Mouse (Mus musculus): ENCODE results near the gene Traf5. TPM values are rescaled to one million over a fixed set of nuclear protein-coding genes. Genes with fewer than 3 reads are reported as not detected.

Gene Traf5
- polyA plus RNA-seq, 1 experiment = 10.1 TPM

- no peak for DNase-seq
- peak overlapping the region; percentile 37; the same call in 1 of the 2 replicates for H3K27ac ChIP-seq (ENCODE audit: control insufficient read depth, insufficient read depth, low read length)
- WGBS = 45% methylated on average over 4 of the region's 4 CpGs
- H3K27me3 ChIP-seq (ENCODE audit: control insufficient read depth, insufficient read depth, low read length) = no peaks in the 10 kb centered on the region
- no peaks in the 10 kb centered on the region for H3K36me3 ChIP-seq (ENCODE audit: control insufficient read depth, insufficient read depth, low read length)
- no peaks in the 10 kb centered on the region for H3K4me1 ChIP-seq (replicated peaks; ENCODE audit: control insufficient read depth, insufficient read depth, low read length)
- no peak overlapping the region for H3K4me3 ChIP-seq (ENCODE audit: control insufficient read depth, insufficient read depth, low read length)
- TF ChIP-seq POLR2A (IDR thresholded peaks at IDR 0.05; ENCODE audit: control insufficient read depth, extremely low read depth, insufficient read depth, low read length, poor library complexity) = no peak
- no peak for TF ChIP-seq CTCF (IDR thresholded peaks at IDR 0.05; ENCODE audit: borderline replicate concordance, control insufficient read depth, extremely low read depth, insufficient read depth, low read length, poor library complexity)
These were observed 13.6 kb upstream of the Traf5 start for GRCm38 (mm10) chr1:192105902-192106389.

- Histone ChIP-seq H3K4me3 (ENCODE audit: control insufficient read depth, insufficient read depth, low read length) (no peak overlapping the region), H3K4me1 (replicated peaks; ENCODE audit: control insufficient read depth, insufficient read depth, low read length) (no peaks in the 10 kb centered on the region), H3K36me3 (ENCODE audit: control insufficient read depth, insufficient read depth, low read length) (0 out of 2 replicates have a peak, but pooled peaks cover 6% of the 10 kb centered on the region), H3K27ac (ENCODE audit: control insufficient read depth, insufficient read depth, low read length) (no peak overlapping the region), H3K27me3 (ENCODE audit: control insufficient read depth, insufficient read depth, low read length) (no peaks in the 10 kb centered on the region)
- DNase-seq = no peak
- TF ChIP-seq POLR2A (IDR thresholded peaks at IDR 0.05; ENCODE audit: control insufficient read depth, extremely low read depth, insufficient read depth, low read length, poor library complexity) (no peak), CTCF (IDR thresholded peaks at IDR 0.05; ENCODE audit: borderline replicate concordance, control insufficient read depth, extremely low read depth, insufficient read depth, low read length, poor library complexity) (no peak)
- 99% methylated on average over 9 of the region's 9 CpGs for WGBS
These were observed 11.7 kb upstream of the Traf5 start for GRCm38 (mm10) chr1:192104021-192104420.

- 95% methylated on average over 6 of the region's 6 CpGs for whole genome bisulfite sequencing
- DNase-seq = no peak
- no peak overlapping the region for H3K27ac ChIP-seq (ENCODE audit: control insufficient read depth, insufficient read depth, low read length)
- no peak for TF ChIP-seq CTCF (IDR thresholded peaks at IDR 0.05; ENCODE audit: borderline replicate concordance, control insufficient read depth, extremely low read depth, insufficient read depth, low read length, poor library complexity)
- TF ChIP-seq POLR2A (IDR thresholded peaks at IDR 0.05; ENCODE audit: control insufficient read depth, extremely low read depth, insufficient read depth, low read length, poor library complexity) = no peak
- H3K4me3 ChIP-seq (ENCODE audit: control insufficient read depth, insufficient read depth, low read length) = no peak overlapping the region
- no peaks in the 10 kb centered on the region for H3K4me1 ChIP-seq (replicated peaks; ENCODE audit: control insufficient read depth, insufficient read depth, low read length)
- H3K27me3 ChIP-seq (ENCODE audit: control insufficient read depth, insufficient read depth, low read length) = no peaks in the 10 kb centered on the region
- 0 out of 2 replicates have a peak, but pooled peaks cover 6% of the 10 kb centered on the region for H3K36me3 ChIP-seq (ENCODE audit: control insufficient read depth, insufficient read depth, low read length)
These were observed 10.8 kb upstream of the Traf5 start for GRCm38 (mm10) chr1:192103176-192103575.

GRCm38 (mm10) chr1:192101359-192101758, 9.0 kb upstream of the Traf5 start:
- Histone ChIP-seq H3K27ac (ENCODE audit: control insufficient read depth, insufficient read depth, low read length) (no peak overlapping the region), H3K36me3 (ENCODE audit: control insufficient read depth, insufficient read depth, low read length) (0 out of 2 replicates have a peak, but pooled peaks cover 6% of the 10 kb centered on the region), H3K27me3 (ENCODE audit: control insufficient read depth, insufficient read depth, low read length) (no peaks in the 10 kb centered on the region), H3K4me3 (ENCODE audit: control insufficient read depth, insufficient read depth, low read length) (no peak overlapping the region), H3K4me1 (replicated peaks; ENCODE audit: control insufficient read depth, insufficient read depth, low read length) (no peaks in the 10 kb centered on the region)
- TF ChIP-seq CTCF (IDR thresholded peaks at IDR 0.05; ENCODE audit: borderline replicate concordance, control insufficient read depth, extremely low read depth, insufficient read depth, low read length, poor library complexity) (no peak), POLR2A (IDR thresholded peaks at IDR 0.05; ENCODE audit: control insufficient read depth, extremely low read depth, insufficient read depth, low read length, poor library complexity) (no peak)
- no peak for DNase-seq
- WGBS = 94% methylated on average over 8 of the region's 8 CpGs

- DNase-seq = no peak
- Histone ChIP-seq H3K27me3 (ENCODE audit: control insufficient read depth, insufficient read depth, low read length) (no peaks in the 10 kb centered on the region), H3K36me3 (ENCODE audit: control insufficient read depth, insufficient read depth, low read length) (0 out of 2 replicates have a peak, but pooled peaks cover 6% of the 10 kb centered on the region), H3K4me1 (replicated peaks; ENCODE audit: control insufficient read depth, insufficient read depth, low read length) (no peaks in the 10 kb centered on the region), H3K4me3 (ENCODE audit: control insufficient read depth, insufficient read depth, low read length) (no peak overlapping the region), H3K27ac (ENCODE audit: control insufficient read depth, insufficient read depth, low read length) (no peak overlapping the region)
- 98% methylated on average over 11 of the region's 11 CpGs for WGBS
- TF ChIP-seq POLR2A (IDR thresholded peaks at IDR 0.05; ENCODE audit: control insufficient read depth, extremely low read depth, insufficient read depth, low read length, poor library complexity) (no peak), CTCF (IDR thresholded peaks at IDR 0.05; ENCODE audit: borderline replicate concordance, control insufficient read depth, extremely low read depth, insufficient read depth, low read length, poor library complexity) (no peak)
These were observed 8.4 kb upstream of the Traf5 start for GRCm38 (mm10) chr1:192100742-192101141.

GRCm38 (mm10) chr1:192095626-192096025, 3.3 kb upstream of the Traf5 start:
- no peak overlapping the region for H3K4me3 ChIP-seq (ENCODE audit: control insufficient read depth, insufficient read depth, low read length)
- H3K27ac ChIP-seq (ENCODE audit: control insufficient read depth, insufficient read depth, low read length) = no peak overlapping the region
- TF ChIP-seq CTCF (IDR thresholded peaks at IDR 0.05; ENCODE audit: borderline replicate concordance, control insufficient read depth, extremely low read depth, insufficient read depth, low read length, poor library complexity) = no peak
- no peak for TF ChIP-seq POLR2A (IDR thresholded peaks at IDR 0.05; ENCODE audit: control insufficient read depth, extremely low read depth, insufficient read depth, low read length, poor library complexity)
- H3K4me1 ChIP-seq (replicated peaks; ENCODE audit: control insufficient read depth, insufficient read depth, low read length) = peaks cover 7% of the 10 kb centered on the region
- no peak for DNase-seq
- H3K36me3 ChIP-seq (ENCODE audit: control insufficient read depth, insufficient read depth, low read length) = 0 out of 2 replicates have a peak, but pooled peaks cover 3% of the 10 kb centered on the region
- 92% methylated on average over 5 of the region's 5 CpGs for WGBS
- no peaks in the 10 kb centered on the region for H3K27me3 ChIP-seq (ENCODE audit: control insufficient read depth, insufficient read depth, low read length)
